Mouse (Mus musculus): ENCODE measurements around the gene 2610021A01Rik. TPM values are rescaled to one million over a fixed set of nuclear protein-coding genes. Genes with fewer than 3 reads are reported as not detected.

The 2610021A01Rik gene
- 13.2 TPM for polyA plus RNA-seq (2014; fragmentation: Illumina TruSeq; extraction: RNeasy Lipid Tissue Mini Kit (QIAGEN cat#74804); ENCODE audit: low read depth, low replicate concordance)

GRCm38 (mm10) chr7:41599034-41599813 is at the start of gene 2610021A01Rik:
Gene 2610021A01Rik, plus strand, starts transcription at chr7:41599230.

DNA sequence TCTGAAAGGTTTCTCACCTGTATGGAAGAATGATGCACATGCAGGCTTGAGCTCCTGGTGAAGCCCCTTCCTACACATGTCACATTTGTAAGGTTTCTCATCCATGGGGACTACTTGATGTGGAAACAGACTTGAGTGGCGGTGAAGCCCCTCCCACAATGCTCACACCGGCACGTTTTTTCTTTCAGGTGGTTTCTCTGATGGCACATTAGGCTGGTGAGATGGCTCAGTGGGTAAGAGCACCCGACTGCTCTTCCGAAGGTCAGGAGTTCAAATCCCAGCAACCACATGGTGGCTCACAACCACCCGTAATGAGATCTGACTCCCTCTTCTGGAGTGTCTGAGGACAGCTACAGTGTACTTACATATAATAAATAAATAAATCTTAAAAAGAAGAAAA is 25.5 kb upstream of the 2610021A01Rik start, which contains the start of gene Gm6871:
Gene Gm6871, minus strand, starts transcription at position 101 of the 400 bp plus-strand sequence.

DNA sequence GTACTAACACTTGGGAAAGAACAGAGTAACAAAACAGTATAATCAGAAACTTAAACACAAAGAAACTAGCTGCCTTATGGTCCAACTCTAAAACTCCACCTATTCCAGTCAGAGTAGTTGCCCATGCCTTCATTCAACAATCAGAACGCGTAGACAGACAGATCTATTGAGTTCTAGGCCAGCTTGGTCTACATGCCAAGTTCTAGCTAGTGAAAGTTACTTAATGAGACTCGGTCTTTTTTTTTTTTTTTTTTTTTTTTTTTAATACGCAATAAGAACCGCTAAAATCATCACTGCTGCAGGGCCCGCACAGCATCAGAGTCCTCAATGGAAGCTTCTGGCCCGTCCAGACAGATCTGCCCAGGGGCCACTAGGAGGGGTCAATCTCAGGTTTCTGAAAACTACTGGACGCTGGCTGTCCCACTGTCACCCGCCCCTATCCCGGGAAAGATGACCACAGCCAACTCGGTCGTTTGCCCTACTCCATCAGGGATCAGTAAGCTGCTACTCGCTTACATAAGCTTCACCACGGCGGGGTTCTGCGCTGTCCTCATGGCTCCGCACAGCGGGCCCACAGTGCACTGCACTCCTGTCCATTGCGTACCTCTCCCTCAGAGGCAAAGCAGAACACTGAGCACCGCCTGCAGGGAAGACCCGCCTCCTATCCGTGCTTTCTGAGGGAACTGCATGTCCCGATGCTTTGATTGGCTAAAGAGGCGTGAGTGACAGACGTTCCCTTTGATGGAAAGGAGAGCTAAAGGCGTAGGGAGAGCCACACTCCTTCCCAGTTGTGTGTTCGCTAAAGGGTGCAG is 33.6 kb downstream of the 2610021A01Rik start, which contains the start of gene Zfp788:
Gene Zfp788, plus strand, starts transcription at position 795 of the 812 bp plus-strand sequence.

Other genes starting within 250 kb of the 2610021A01Rik start
- 12.8 TPM for gene AI987944, start 205.9 kb upstream of the 2610021A01Rik start, polyA plus RNA-seq (2014; fragmentation: Illumina TruSeq; extraction: RNeasy Lipid Tissue Mini Kit (QIAGEN cat#74804); ENCODE audit: low read depth, low replicate concordance)
- gene Vmn2r57, start 150.5 kb upstream of the 2610021A01Rik start, polyA plus RNA-seq (2014; fragmentation: Illumina TruSeq; extraction: RNeasy Lipid Tissue Mini Kit (QIAGEN cat#74804); ENCODE audit: low read depth, low replicate concordance): 0.63 TPM
- 0.20 TPM for gene Gm20449, start 99.8 kb upstream of the 2610021A01Rik start, polyA plus RNA-seq (2014; fragmentation: Illumina TruSeq; extraction: RNeasy Lipid Tissue Mini Kit (QIAGEN cat#74804); ENCODE audit: low read depth, low replicate concordance)
- 11.0 TPM for gene AW146154, start 99.3 kb upstream of the 2610021A01Rik start, polyA plus RNA-seq (2014; fragmentation: Illumina TruSeq; extraction: RNeasy Lipid Tissue Mini Kit (QIAGEN cat#74804); ENCODE audit: low read depth, low replicate concordance)
- gene Gm6871, start 25.6 kb upstream of the 2610021A01Rik start, polyA plus RNA-seq (2014; fragmentation: Illumina TruSeq; extraction: RNeasy Lipid Tissue Mini Kit (QIAGEN cat#74804); ENCODE audit: low read depth, low replicate concordance): 12.5 TPM
- 16.7 TPM for gene Zfp788, start 34.0 kb downstream of the 2610021A01Rik start, polyA plus RNA-seq (2014; fragmentation: Illumina TruSeq; extraction: RNeasy Lipid Tissue Mini Kit (QIAGEN cat#74804); ENCODE audit: low read depth, low replicate concordance)